Mouse (Mus musculus) E14TG2a.4 (cell line): Measurements from ENCODE around the gene Tdrd9.

ENCODE experiments used
- CTCF ChIP-seq: conservative IDR thresholded peaks from 2 replicates; pipeline ENCODE4 v1.5.1; 2014; ENCODE audit warnings: low read length
- NANOG ChIP-seq: IDR thresholded peaks from 2 replicates; pipeline ENCODE4 v1.6.1; 2014; ENCODE audit warnings: borderline replicate concordance, low read length, mixed read lengths

- TF ChIP-seq CTCF = no peak
- TF ChIP-seq NANOG = no peak
Observed at GRCm38 (mm10) chr12:111995161-111995560, 23.8 kb downstream of the Tdrd9 start.
